Mouse (Mus musculus): ENCODE measurements around the gene Hba-a2. TPM values are rescaled to one million over a fixed set of nuclear protein-coding genes. Genes with fewer than 3 reads are reported as not detected.

Gene Hba-a2
- polyA plus RNA-seq, 1 experiment from 2014 or later = 6,415 TPM

DNA sequence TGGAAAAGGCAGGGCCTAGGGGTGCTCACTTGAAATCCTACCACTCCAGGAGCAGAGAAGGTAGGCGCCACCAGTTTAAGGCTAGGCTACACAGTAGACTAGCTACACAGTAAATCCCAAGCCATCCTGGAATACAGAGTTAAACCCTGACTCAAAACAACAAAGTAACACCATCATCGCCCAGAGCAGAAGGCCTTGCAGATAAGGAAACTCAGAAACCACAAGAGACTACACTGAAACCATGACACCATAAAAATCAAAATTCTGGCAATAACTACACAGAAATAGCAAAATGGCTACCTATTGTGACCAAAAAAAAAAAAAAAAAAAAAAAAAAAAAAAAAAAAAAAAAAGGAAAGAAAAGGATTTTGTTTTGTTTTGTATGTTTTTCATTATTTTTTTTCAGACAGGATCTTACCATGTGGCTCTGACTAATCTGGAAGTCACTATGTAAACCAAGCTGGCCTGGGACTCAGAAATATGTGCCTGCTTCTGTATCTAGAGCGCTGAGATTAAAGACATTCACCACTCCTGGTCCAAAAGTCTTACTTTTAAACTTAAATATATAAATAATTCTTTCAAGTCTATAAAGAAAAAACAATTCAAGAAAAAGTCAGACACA is 31.1 kb upstream of the Hba-a2 start:
- Histone ChIP-seq H3K9ac (replicated peaks; ENCODE audit: low read depth, low read length) (no peak overlapping the region), H3K36me3 (ENCODE audit: control insufficient read depth, insufficient read depth, low read length) (peaks cover 3% of the 10 kb centered on the region; the same call in 1 of the 2 replicates), H3K4me2 (replicated peaks; ENCODE audit: low read depth, low read length) (no peak overlapping the region), H3K9me3 (ENCODE audit: control insufficient read depth, low read depth, low read length) (no peaks in the 10 kb centered on the region), H3K27me3 (ENCODE audit: control insufficient read depth, insufficient read depth, low read length) (no peaks in the 10 kb centered on the region), H3K4me3 (ENCODE audit: low read depth, low read length) (no peak overlapping the region), H3K27ac (ENCODE audit: low read length) (no peak overlapping the region), H3K4me1 (ENCODE audit: control insufficient read depth, insufficient read depth, low read length) (peaks cover 8% of the 10 kb centered on the region; the same call in 1 of the 2 replicates)
- no peak for ATAC-seq (ENCODE audit: insufficient number of reproducible peaks, insufficient read depth, low FRiP score, low read depth)
- 91% methylated on average over 3 of the region's 3 CpGs for WGBS

DNA sequence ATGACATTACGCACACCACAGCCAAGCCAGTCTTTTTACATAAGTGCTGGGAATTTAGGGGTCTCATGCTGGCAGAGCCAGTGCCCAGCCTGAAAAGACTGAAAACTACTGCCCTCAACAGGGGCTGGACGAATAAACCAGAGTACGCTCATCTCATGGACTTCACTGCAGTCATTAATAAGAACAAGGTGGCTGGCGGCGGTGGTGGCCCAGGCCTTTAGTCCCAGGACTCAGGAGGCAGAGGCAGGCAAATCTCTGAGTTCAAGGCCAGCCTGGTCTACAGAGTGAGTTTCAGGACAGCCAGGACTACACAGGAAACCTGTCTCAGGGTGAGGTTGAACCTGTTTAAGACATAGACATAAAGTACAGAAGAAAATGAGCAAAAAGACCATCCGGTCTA is 30.1 kb upstream of the Hba-a2 start:
- Histone ChIP-seq H3K36me3 (ENCODE audit: control insufficient read depth, insufficient read depth, low read length) (no peaks in the 10 kb centered on the region; the same call in 1 of the 2 replicates), H3K27ac (ENCODE audit: low read length) (no peak overlapping the region), H3K4me2 (replicated peaks; ENCODE audit: low read depth, low read length) (no peak overlapping the region), H3K4me1 (ENCODE audit: control insufficient read depth, insufficient read depth, low read length) (peaks cover 8% of the 10 kb centered on the region; the same call in 1 of the 2 replicates), H3K4me3 (ENCODE audit: low read depth, low read length) (no peak overlapping the region), H3K9me3 (ENCODE audit: control insufficient read depth, low read depth, low read length) (no peaks in the 10 kb centered on the region), H3K27me3 (ENCODE audit: control insufficient read depth, insufficient read depth, low read length) (no peaks in the 10 kb centered on the region), H3K9ac (replicated peaks; ENCODE audit: low read depth, low read length) (no peak overlapping the region)
- ATAC-seq (ENCODE audit: insufficient number of reproducible peaks, insufficient read depth, low FRiP score, low read depth) = no peak
- 96% methylated on average over 6 of the region's 6 CpGs for WGBS

DNA sequence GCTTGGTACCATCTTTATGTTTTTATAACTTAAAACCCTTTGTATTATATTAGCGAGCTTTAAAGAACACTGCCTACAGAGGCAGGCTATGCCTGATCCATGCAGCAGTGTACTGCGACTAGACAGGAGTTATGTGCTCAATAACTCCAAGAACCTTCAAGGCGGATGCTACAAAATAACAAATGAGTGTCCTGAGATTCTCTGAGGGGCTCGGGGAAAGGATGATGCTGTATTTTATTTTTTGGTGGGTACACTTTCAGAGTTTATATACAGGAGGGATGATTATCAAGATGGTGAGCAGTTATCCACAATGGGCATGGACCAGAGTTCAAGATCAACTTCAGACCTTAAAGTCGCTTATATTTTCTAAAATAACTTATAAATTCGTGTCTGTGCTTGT is 29.5 kb upstream of the Hba-a2 start:
- Histone ChIP-seq H3K4me1 (ENCODE audit: control insufficient read depth, insufficient read depth, low read length) (peaks cover 8% of the 10 kb centered on the region; the same call in 1 of the 2 replicates), H3K4me2 (replicated peaks; ENCODE audit: low read depth, low read length) (peak overlapping the region; percentile 59), H3K27me3 (ENCODE audit: control insufficient read depth, insufficient read depth, low read length) (no peaks in the 10 kb centered on the region), H3K9ac (replicated peaks; ENCODE audit: low read depth, low read length) (peak overlapping the region; percentile 96), H3K36me3 (ENCODE audit: control insufficient read depth, insufficient read depth, low read length) (no peaks in the 10 kb centered on the region; the same call in 1 of the 2 replicates), H3K4me3 (ENCODE audit: low read depth, low read length) (peak overlapping the region; percentile 92), H3K27ac (ENCODE audit: low read length) (peak overlapping the region; percentile 95), H3K9me3 (ENCODE audit: control insufficient read depth, low read depth, low read length) (no peaks in the 10 kb centered on the region)
- no peak for ATAC-seq (ENCODE audit: insufficient number of reproducible peaks, insufficient read depth, low FRiP score, low read depth)
- 14% methylated on average over 6 of the region's 6 CpGs for WGBS

DNA sequence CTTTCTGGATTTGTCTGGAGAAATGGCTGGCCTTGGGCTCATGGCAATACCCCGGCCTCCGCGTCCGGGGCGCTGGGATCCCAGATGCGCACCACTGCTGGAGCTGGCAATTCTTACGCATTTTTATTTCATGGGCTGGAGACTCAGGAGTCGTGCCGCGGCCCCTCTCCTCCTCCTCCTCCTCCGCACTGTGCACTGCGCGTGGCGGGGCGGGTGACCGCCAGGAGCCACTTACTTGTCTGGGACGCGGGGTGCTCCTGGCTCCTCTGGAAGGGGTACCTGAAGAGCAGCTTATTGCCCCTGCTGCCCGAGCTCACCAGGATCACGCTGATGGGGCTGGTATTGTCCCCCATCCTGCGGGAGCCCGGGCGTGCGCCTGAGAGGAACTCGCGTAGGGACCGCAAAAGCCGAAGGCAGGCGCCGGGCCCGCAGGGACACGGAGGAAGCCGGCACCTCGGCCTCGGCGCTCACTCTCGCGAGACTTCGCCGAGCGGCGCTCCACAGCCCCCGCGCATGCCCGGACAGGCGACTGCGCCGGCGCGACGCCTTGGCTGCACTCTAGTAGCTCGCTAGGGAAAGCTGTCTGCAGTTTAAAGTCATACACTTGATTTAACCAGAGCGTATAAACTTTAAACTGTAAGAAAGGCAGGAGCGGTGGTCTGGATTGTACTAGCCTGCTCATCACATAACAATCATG is 29.0 kb upstream of the Hba-a2 start, which contains the start of gene Nprl3:
Gene Nprl3, minus strand, starts transcription at position 520 of the 697 bp plus-strand sequence.
- H3K4me2 ChIP-seq (replicated peaks; ENCODE audit: low read depth, low read length) = peak within 1 kb of the TSS; percentile 59
- peak within 1 kb of the TSS; percentile 96 for H3K9ac ChIP-seq (replicated peaks; ENCODE audit: low read depth, low read length)
- peak within 1 kb of the TSS; percentile 92 for H3K4me3 ChIP-seq (ENCODE audit: low read depth, low read length)
- H3K4me1 ChIP-seq (ENCODE audit: control insufficient read depth, insufficient read depth, low read length) = peaks cover 8% of the 10 kb centered on the region; the same call in 1 of the 2 replicates
- H3K36me3 ChIP-seq (ENCODE audit: control insufficient read depth, insufficient read depth, low read length) = no peaks in the 10 kb centered on the region; the same call in 1 of the 2 replicates
- under 1% methylated on average over 54 of the region's 54 CpGs for WGBS
- H3K27ac ChIP-seq (ENCODE audit: low read length) = peak within 1 kb of the TSS; percentile 95
- no peaks in the 10 kb centered on the region for H3K27me3 ChIP-seq (ENCODE audit: control insufficient read depth, insufficient read depth, low read length)
- H3K9me3 ChIP-seq (ENCODE audit: control insufficient read depth, low read depth, low read length) = no peaks in the 10 kb centered on the region
- ATAC-seq (ENCODE audit: insufficient number of reproducible peaks, insufficient read depth, low FRiP score, low read depth) = peak; percentile 99

DNA sequence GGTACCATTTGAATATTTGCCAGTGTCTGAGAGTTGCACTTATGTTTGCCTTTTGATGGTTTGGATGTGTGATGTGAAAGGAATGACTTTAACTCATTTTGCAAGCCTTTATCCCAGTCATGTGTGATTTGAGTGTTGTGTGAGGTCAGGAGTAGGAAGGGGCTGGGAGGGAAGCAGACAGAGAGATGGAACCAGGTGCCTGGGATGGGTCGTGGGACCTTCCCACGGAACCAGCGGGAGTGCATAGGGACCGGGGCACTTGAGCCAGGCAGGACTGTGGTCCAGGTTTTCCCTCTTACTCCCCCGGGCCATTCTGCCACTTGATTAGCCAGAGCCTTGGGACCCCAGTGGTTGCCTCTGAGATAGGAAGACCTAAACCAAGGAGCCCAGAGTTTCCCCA is 28.3 kb upstream of the Hba-a2 start:
- 23% methylated on average over 5 of the region's 5 CpGs for WGBS
- ATAC-seq (ENCODE audit: insufficient number of reproducible peaks, insufficient read depth, low FRiP score, low read depth) = no peak

DNA sequence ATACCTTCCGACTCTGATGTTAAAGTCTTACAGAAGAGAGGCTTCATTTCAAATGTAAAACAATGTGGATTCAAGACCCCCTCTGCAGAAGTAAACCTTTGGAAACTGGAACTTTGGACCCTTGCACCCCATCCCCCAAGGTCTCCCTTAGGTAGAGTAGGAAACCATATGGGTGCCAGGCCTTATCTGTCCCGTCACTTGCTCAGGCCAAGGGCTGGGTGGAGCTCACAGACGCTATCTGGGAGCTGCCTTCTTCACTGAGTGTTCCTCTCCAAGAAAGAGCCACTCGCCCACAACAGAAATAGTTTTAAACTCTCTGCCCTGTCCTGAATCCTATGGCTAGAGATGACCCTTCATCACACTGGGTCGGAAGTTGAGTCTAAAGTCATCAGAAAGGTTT is 27.3 kb upstream of the Hba-a2 start:
- Histone ChIP-seq H3K9me3 (ENCODE audit: control insufficient read depth, low read depth, low read length) (no peaks in the 10 kb centered on the region), H3K9ac (replicated peaks; ENCODE audit: low read depth, low read length) (no peak overlapping the region), H3K4me1 (ENCODE audit: control insufficient read depth, insufficient read depth, low read length) (peaks cover 5% of the 10 kb centered on the region; the same call in 1 of the 2 replicates), H3K4me3 (ENCODE audit: low read depth, low read length) (no peak overlapping the region), H3K27ac (ENCODE audit: low read length) (no peak overlapping the region), H3K27me3 (ENCODE audit: control insufficient read depth, insufficient read depth, low read length) (no peaks in the 10 kb centered on the region), H3K4me2 (replicated peaks; ENCODE audit: low read depth, low read length) (no peak overlapping the region), H3K36me3 (ENCODE audit: control insufficient read depth, insufficient read depth, low read length) (no peaks in the 10 kb centered on the region)
- WGBS = 77% methylated on average over 5 of the region's 5 CpGs
- ATAC-seq (ENCODE audit: insufficient number of reproducible peaks, insufficient read depth, low FRiP score, low read depth) = peak; percentile 59; the same call in 1 of the 2 replicates

More for the DNA sequence above, 28.3 kb upstream of the Hba-a2 start:
- H3K27me3 ChIP-seq (ENCODE audit: control insufficient read depth, insufficient read depth, low read length) = no peaks in the 10 kb centered on the region
- peak overlapping the region; percentile 92 for H3K4me3 ChIP-seq (ENCODE audit: low read depth, low read length)
- peaks cover 5% of the 10 kb centered on the region; the same call in 1 of the 2 replicates for H3K4me1 ChIP-seq (ENCODE audit: control insufficient read depth, insufficient read depth, low read length)
- H3K4me2 ChIP-seq (replicated peaks; ENCODE audit: low read depth, low read length) = peak overlapping the region; percentile 59
- H3K9me3 ChIP-seq (ENCODE audit: control insufficient read depth, low read depth, low read length) = no peaks in the 10 kb centered on the region
- peak overlapping the region; percentile 49; the same call in 1 of the 2 replicates for H3K27ac ChIP-seq (ENCODE audit: low read length)
- H3K9ac ChIP-seq (replicated peaks; ENCODE audit: low read depth, low read length) = peak overlapping the region; percentile 96
- no peaks in the 10 kb centered on the region for H3K36me3 ChIP-seq (ENCODE audit: control insufficient read depth, insufficient read depth, low read length)

DNA sequence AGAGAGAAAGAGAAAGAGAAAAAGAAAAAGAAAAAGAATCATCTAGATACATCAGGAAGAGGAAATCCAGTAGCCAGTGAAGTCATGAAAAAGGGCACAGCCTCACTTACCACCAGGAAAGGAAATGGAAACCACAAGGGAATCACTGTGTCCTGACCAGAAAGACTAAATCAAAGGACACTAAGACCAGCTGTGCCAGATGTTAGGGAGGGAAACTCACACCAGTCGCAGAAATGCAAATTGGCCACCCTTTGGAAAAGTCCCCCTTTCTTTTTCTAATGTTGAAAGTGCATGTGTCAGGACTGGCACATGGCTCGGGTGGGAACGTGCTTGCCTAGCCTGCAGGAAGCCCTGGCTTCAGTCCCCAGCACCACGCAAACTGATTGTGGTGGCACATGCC is 25.1 kb upstream of the Hba-a2 start:
- Histone ChIP-seq H3K36me3 (ENCODE audit: control insufficient read depth, insufficient read depth, low read length) (no peaks in the 10 kb centered on the region), H3K4me3 (ENCODE audit: low read depth, low read length) (no peak overlapping the region), H3K27me3 (ENCODE audit: control insufficient read depth, insufficient read depth, low read length) (0 out of 2 replicates have a peak, but pooled peaks cover 3% of the 10 kb centered on the region), H3K9me3 (ENCODE audit: control insufficient read depth, low read depth, low read length) (no peaks in the 10 kb centered on the region), H3K27ac (ENCODE audit: low read length) (no peak overlapping the region), H3K9ac (replicated peaks; ENCODE audit: low read depth, low read length) (no peak overlapping the region), H3K4me2 (replicated peaks; ENCODE audit: low read depth, low read length) (no peak overlapping the region), H3K4me1 (ENCODE audit: control insufficient read depth, insufficient read depth, low read length) (peaks cover 5% of the 10 kb centered on the region; the same call in 1 of the 2 replicates)
- no peak for ATAC-seq (ENCODE audit: insufficient number of reproducible peaks, insufficient read depth, low FRiP score, low read depth)
- 39% methylated on average over 4 of the region's 4 CpGs for WGBS

DNA sequence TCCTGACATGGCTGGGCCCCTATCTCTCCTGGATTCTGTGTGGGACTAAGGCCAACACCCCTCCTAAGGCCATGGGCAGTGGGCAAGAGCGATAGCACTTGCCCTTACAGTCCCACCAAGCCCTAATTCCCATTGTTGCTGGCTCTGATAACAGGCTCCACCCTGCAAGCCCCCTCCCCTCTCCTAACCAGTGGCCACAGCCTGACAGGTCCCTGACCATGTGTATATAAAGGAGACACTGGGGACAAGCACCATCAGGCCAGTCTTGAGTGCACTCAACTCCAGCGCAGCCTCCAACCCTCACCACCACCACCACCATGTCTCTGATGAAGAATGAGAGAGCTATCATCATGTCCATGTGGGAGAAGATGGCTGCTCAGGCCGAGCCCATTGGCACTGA is 19.9 kb upstream of the Hba-a2 start, which contains the start of gene Hba-x:
Gene Hba-x, plus strand, starts transcription at position 54 of the 400 bp plus-strand sequence.
- no peak for ATAC-seq (ENCODE audit: insufficient number of reproducible peaks, insufficient read depth, low FRiP score, low read depth)
- no peaks in the 10 kb centered on the region for H3K9me3 ChIP-seq (ENCODE audit: control insufficient read depth, low read depth, low read length)
- WGBS = 74% methylated on average over 3 of the region's 3 CpGs

More for the DNA sequence above, 19.9 kb upstream of the Hba-a2 start, which contains the start of gene Hba-x:
- Histone ChIP-seq H3K9ac (replicated peaks; ENCODE audit: low read depth, low read length) (no peak within 1 kb of the TSS), H3K36me3 (ENCODE audit: control insufficient read depth, insufficient read depth, low read length) (no peaks in the 10 kb centered on the region), H3K27ac (ENCODE audit: low read length) (no peak within 1 kb of the TSS), H3K4me1 (ENCODE audit: control insufficient read depth, insufficient read depth, low read length) (no peaks in the 10 kb centered on the region), H3K27me3 (ENCODE audit: control insufficient read depth, insufficient read depth, low read length) (0 out of 2 replicates have a peak, but pooled peaks cover 3% of the 10 kb centered on the region), H3K4me3 (ENCODE audit: low read depth, low read length) (no peak within 1 kb of the TSS), H3K4me2 (replicated peaks; ENCODE audit: low read depth, low read length) (no peak within 1 kb of the TSS)

Measured in stomach, embryonic 14.5 days (tissue).